Mouse (Mus musculus): Measurements from ENCODE around the gene Ccr10.

DNA sequence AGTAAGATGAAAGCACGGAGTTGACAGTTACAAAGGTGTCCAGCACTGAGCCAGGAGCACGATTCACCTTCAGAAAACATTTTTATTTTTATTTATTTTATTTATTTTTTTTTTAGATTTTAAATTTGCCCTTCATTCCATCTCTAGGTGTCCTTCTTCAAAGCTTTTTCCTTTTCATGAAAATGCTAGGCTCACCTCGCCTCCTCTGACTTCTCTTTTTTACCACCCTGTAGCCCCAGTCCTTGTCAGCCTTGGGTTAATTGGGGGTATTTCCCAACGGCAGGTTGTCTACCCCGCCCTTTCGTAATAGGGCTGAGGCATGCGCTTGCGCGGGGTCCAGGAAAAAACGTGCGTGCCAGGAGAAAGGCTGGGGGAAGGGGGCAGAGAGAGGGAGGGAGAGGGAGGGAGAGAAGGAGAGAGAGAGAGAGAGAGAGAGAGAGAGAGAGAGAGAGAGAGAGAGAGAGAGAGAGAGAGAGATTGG, 433 bp upstream of the Ccr10 start:
- TF ChIP-seq EP300 (optimal IDR thresholded peaks at IDR 0.05) = no peak
- no peak for TF ChIP-seq CTCF (IDR thresholded peaks at IDR 0.05; ENCODE audit: low read depth)
